Mouse (Mus musculus): ENCODE results near the gene Sec61a1. TPM values are rescaled to one million over a fixed set of nuclear protein-coding genes. Genes with fewer than 3 reads are reported as not detected.

Sec61a1 gene
- polyA plus RNA-seq, 1 experiment from 2014 or later: 169 TPM

DNA sequence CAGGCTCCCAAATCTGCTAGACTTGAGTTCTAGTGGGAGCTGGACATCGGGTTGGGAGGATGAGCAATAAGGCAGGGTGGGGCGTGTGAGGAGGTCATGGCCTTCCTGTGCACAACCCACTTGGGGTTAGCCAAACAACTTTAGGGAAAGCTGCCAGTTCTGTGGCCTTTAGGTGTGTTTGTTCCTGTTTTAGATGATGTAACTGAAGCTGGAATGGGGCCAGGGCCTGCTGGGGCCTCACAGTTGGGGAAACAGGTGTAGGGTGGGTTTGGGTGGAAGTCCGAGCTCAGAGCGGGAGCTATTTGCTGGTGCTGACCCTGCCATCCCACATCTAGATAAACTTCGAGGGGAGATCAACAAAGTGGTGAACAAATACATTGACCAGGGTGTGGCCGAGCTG lies 33.3 kb downstream of the Sec61a1 start:
- Histone ChIP-seq H3K4me3 (no peak overlapping the region), H3K9me3 (no peaks in the 10 kb centered on the region), H3K36me3 (replicated peaks) (peaks cover 34% of the 10 kb centered on the region), H3K4me1 (no peaks in the 10 kb centered on the region), H3K27ac (no peak overlapping the region), H3K27me3 (replicated peaks) (no peaks in the 10 kb centered on the region), H3K9ac (no peak overlapping the region), H3K4me2 (no peak overlapping the region)
- WGBS: 89% methylated on average over 6 of the region's 6 CpGs
- ATAC-seq (replicated peaks): no peak

DNA sequence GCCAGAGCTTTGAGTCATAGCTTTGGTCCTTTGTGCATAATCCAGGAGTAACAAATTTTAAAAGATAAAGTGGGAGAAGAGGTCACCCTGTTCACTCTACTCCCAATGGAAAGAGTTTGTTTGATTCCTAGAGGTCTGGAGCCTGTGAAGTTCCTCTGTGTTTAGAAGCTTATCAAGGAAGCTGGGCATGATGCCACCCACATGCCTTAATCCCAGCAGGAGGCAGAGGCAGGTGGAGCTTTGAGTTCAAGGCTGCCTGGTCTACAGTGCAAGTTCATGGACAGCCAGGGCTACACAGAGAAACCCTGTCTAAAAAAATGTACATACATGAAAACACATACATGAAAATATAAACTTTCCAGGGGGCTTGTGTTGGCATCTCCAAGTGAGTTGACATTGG lies 34.8 kb downstream of the Sec61a1 start:
- Histone ChIP-seq H3K9ac (no peak overlapping the region), H3K36me3 (replicated peaks) (peaks cover 41% of the 10 kb centered on the region), H3K4me2 (no peak overlapping the region), H3K27ac (no peak overlapping the region), H3K27me3 (replicated peaks) (no peaks in the 10 kb centered on the region), H3K4me3 (no peak overlapping the region), H3K9me3 (no peaks in the 10 kb centered on the region), H3K4me1 (no peaks in the 10 kb centered on the region)
- ATAC-seq (replicated peaks): no peak

DNA sequence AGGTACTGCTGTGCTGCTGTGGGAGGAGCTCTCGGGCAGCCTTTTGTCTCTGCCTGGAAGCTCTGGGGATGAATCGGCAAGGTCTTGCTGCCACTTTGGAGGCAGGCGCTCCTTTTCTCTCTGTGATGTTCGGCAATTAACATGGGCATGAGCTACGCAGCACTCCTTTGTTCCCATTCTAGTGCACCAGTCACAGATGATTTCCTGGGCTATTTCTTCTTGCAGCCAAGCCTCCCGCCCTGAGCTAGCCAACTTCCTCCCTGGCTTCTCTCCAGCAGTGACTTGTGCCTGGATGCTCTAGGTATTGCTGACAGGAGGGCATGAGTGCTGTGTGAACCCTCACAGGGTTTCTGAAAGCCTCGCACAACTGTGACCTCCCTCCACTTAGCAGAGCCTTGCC lies 35.6 kb downstream of the Sec61a1 start:
- no peak overlapping the region for H3K27ac ChIP-seq
- no peak overlapping the region for H3K4me3 ChIP-seq
- no peak overlapping the region for H3K4me2 ChIP-seq
- no peaks in the 10 kb centered on the region for H3K27me3 ChIP-seq (replicated peaks)
- peaks cover 44% of the 10 kb centered on the region for H3K36me3 ChIP-seq (replicated peaks)
- ATAC-seq (replicated peaks): no peak
- 75% methylated on average over 7 of the region's 7 CpGs for WGBS
- H3K9ac ChIP-seq: no peak overlapping the region
- no peaks in the 10 kb centered on the region for H3K9me3 ChIP-seq
- H3K4me1 ChIP-seq: no peaks in the 10 kb centered on the region

DNA sequence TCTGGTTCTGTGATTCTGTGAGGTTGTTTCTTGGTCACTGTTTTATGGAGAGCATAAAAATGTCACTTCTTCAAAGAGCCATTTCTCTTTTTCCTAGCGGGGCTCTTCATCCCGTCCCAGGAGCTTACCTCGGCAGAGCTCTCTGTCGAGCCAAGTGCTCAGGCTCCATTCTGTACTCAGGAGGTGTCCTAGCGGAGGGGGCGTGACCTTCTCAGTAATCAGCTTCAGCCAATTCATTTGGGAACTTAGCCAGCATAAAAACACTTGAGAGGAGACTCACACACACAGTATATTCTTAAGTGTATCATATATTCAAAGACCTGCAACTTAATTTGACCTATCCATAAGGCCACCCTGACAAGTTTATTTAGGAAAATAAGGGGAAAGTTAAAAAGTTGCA lies 38.3 kb downstream of the Sec61a1 start:
- 58% methylated on average over 6 of the region's 6 CpGs for WGBS
- H3K27me3 ChIP-seq (replicated peaks): no peaks in the 10 kb centered on the region
- ATAC-seq (replicated peaks): no peak

DNA sequence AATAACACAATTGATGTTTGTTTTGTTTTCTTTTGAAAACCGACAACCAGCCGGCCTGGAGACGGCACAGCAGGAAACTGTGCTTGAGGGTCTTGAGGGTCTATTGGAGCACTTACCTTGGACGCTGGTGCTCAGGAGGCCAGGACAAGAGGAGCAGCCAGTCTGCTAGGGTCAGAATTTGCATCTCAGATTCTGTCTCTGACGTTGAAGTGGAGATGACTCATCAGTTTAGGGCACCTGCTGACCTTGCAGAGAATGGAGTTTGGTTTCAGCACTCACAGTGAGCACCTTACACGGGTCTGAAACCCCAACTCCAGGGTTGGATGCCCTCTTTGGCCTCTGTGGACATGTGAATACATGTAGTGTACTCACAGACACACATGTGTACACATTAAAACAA lies 48.8 kb downstream of the Sec61a1 start:
- Histone ChIP-seq H3K36me3 (replicated peaks) (peaks cover 33% of the 10 kb centered on the region), H3K27me3 (replicated peaks) (no peaks in the 10 kb centered on the region), H3K9ac (no peak overlapping the region), H3K9me3 (no peaks in the 10 kb centered on the region), H3K27ac (no peak overlapping the region), H3K4me1 (peaks cover 16% of the 10 kb centered on the region), H3K4me2 (no peak overlapping the region), H3K4me3 (no peak overlapping the region)
- ATAC-seq (replicated peaks): no peak
- 74% methylated on average over 6 of the region's 6 CpGs for WGBS

More for the DNA sequence above, 38.3 kb downstream of the Sec61a1 start:
- Histone ChIP-seq H3K4me3 (no peak overlapping the region), H3K4me2 (no peak overlapping the region), H3K4me1 (no peaks in the 10 kb centered on the region), H3K27ac (no peak overlapping the region), H3K36me3 (replicated peaks) (peaks cover 45% of the 10 kb centered on the region), H3K9me3 (no peaks in the 10 kb centered on the region), H3K9ac (no peak overlapping the region)

DNA sequence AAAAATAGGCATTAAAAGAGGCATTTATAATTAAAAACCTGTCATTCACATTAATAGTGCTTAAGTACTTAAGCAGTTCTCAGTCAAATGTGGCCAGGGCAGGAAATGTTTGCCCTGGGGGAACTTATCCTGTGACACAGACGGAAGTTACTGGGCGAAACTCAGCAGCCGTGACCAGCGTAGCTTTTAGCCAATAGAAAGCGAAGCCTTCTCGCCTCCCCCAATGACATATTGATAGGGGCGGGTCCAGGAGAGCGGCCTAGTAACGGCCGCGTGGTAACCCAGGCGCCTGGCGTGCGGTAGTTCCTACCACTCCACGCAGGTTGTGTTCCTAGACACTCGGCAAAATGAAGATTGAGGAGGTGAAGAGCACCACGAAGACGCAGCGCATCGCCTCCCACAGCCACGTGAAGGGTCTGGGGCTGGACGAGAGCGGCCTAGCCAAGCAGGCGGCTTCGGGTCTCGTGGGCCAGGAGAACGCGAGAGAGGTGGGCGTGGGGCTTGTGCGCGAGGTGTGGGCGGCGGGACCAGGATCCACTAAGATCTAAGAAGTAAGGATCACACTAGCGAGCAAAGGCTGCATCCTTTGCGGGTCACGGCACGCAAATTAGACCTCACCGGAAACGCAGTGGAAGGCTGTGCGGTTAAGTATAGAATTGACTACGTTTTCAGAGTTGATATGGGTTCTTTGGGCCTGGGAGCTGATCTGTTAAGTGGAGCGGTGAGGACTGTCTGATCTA lies 53.4 kb downstream of the Sec61a1 start, which contains the start of gene Ruvbl1:
Gene Ruvbl1 (plus strand): TSS at position 229 of the 740 bp plus-strand sequence.
- peak; percentile 100 for ATAC-seq (replicated peaks)
- 2% methylated on average over 42 of the region's 42 CpGs for WGBS

DNA sequence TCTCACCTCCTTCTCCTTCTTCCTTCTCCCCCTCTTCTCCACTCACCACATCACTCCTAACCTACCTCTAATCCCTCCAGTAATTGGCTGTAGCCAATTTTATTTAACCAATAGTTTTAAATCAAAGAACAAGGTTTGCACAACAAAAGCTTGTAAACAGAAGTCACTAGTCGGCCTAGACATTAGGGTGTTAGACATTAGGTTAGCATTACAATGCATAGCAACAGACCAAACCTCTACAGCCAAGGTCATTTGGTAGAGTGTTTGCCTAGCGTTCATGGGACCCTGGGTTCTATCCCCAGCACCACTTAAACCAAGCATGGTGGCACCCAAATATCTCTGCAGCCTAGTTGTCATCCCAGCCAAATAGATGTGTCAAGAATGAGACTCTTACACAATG lies 64.2 kb downstream of the Sec61a1 start:
- ATAC-seq (replicated peaks): no peak
- 76% methylated on average over 2 of the region's 2 CpGs for WGBS
- Histone ChIP-seq H3K9me3 (no peaks in the 10 kb centered on the region), H3K4me2 (no peak overlapping the region), H3K4me1 (no peaks in the 10 kb centered on the region), H3K9ac (no peak overlapping the region), H3K4me3 (no peak overlapping the region), H3K27me3 (replicated peaks) (peaks cover 3% of the 10 kb centered on the region; the same call in 1 of the 2 replicates), H3K27ac (no peak overlapping the region), H3K36me3 (replicated peaks) (no peaks in the 10 kb centered on the region)

More for the DNA sequence above, 53.4 kb downstream of the Sec61a1 start, which contains the start of gene Ruvbl1:
- Histone ChIP-seq H3K36me3 (replicated peaks) (peaks cover 20% of the 10 kb centered on the region), H3K9me3 (no peaks in the 10 kb centered on the region), H3K9ac (peak within 1 kb of the TSS; percentile 61), H3K4me3 (peak within 1 kb of the TSS; percentile 77), H3K27ac (peak within 1 kb of the TSS; percentile 48; the same call in 1 of the 2 replicates), H3K27me3 (replicated peaks) (no peaks in the 10 kb centered on the region), H3K4me1 (peaks cover 17% of the 10 kb centered on the region), H3K4me2 (peak within 1 kb of the TSS; percentile 90)

Other genes with a start within 250 kb of the Sec61a1 start
- gene Eefsec, start 72.4 kb downstream of the Sec61a1 start, polyA plus RNA-seq (2015; fragmentation: Nextera tagmentation; extraction: Ambion mirVana): 28.0 and 31.3 TPM in 2 replicates
- 95.6 and 101 TPM in 2 replicates for gene Ruvbl1, start 53.5 kb downstream of the Sec61a1 start, polyA plus RNA-seq (2015; fragmentation: Nextera tagmentation; extraction: Ambion mirVana)
- 0.26 and 0.65 TPM in 2 replicates for gene Kbtbd12, start 119.0 kb upstream of the Sec61a1 start, polyA plus RNA-seq (2015; fragmentation: Nextera tagmentation; extraction: Ambion mirVana)
- 30.7 and 36.2 TPM in 2 replicates for gene Mgll, start 205.5 kb upstream of the Sec61a1 start, polyA plus RNA-seq (2015; fragmentation: Nextera tagmentation; extraction: Ambion mirVana)